Mouse (Mus musculus) gastrocnemius, postnatal 36 days (tissue): ENCODE measurements around the gene Ift172. TPM values are rescaled to one million over a fixed set of nuclear protein-coding genes. Genes with fewer than 3 reads are reported as not detected.

Experiments used
- DNase-seq, 2 experiments: peaks; one replicate each; pipeline ENCODE4 v3.0.0; 2022
- intact Hi-C: fragments of 180-260 bp; cut with DNase I; formaldehyde crosslinking; loops from one replicate; pipeline ENCODE4 v1.15.1; 2025
- total RNA-seq, 2 experiments: library from RNA; stranded (reverse); gene quantifications; 2 replicates each; pipeline ENCODE4 v1.2.3; 2021

The Ift172 gene
- total RNA-seq, 2 experiments from 2014 or later, result 20.3 to 26.3 TPM

- intact Hi-C loops, result no loop called here
- DNase-seq, result no peak
Measured at GRCm38 (mm10) chr5:31267686-31268085, 23.2 kb downstream of the Ift172 start.

GRCm38 (mm10) chr5:31266101-31266500 lies 24.8 kb downstream of the Ift172 start:
- DNase-seq, result no peak
- intact Hi-C loops, result no loop called here

GRCm38 (mm10) chr5:31257616-31258015 lies 33.3 kb downstream of the Ift172 start:
- DNase-seq, result no peak
- intact Hi-C loops, result no loop called here

- DNase-seq, result no peak
- intact Hi-C loops, result no loop called here
Measured at GRCm38 (mm10) chr5:31255971-31256370, 34.9 kb downstream of the Ift172 start.

- intact Hi-C loops, result no loop called here
- no peak for DNase-seq
Measured at GRCm38 (mm10) chr5:31255381-31255780, 35.5 kb downstream of the Ift172 start.

GRCm38 (mm10) chr5:31254901-31255300 lies 36.0 kb downstream of the Ift172 start:
- DNase-seq, result no peak
- intact Hi-C loops, result no loop called here

- DNase-seq, result peak in 1 of 2 experiments; percentile 20
- intact Hi-C loops, result no loop called here
Measured at GRCm38 (mm10) chr5:31254452-31254851, 36.5 kb downstream of the Ift172 start.

GRCm38 (mm10) chr5:31253806-31254205 lies 37.1 kb downstream of the Ift172 start:
- intact Hi-C loops, result no loop called here
- no peak for DNase-seq

- no peak for DNase-seq
- intact Hi-C loops, result no loop called here
Measured at GRCm38 (mm10) chr5:31252795-31253545, 37.9 kb downstream of the Ift172 start.

GRCm38 (mm10) chr5:31252151-31252550 lies 38.8 kb downstream of the Ift172 start:
- no peak for DNase-seq
- intact Hi-C loops, result no loop called here

GRCm38 (mm10) chr5:31251541-31252101 lies 39.3 kb downstream of the Ift172 start, which contains the start of gene Krtcap3:
TSS of gene Krtcap3 (plus strand) at chr5:31251691.
- intact Hi-C loops, result no loop called here
- DNase-seq, result no peak

GRCm38 (mm10) chr5:31250716-31251115 lies 40.2 kb downstream of the Ift172 start:
- DNase-seq, result no peak
- intact Hi-C loops, result no loop called here

GRCm38 (mm10) chr5:31242191-31242590 lies 48.7 kb downstream of the Ift172 start:
- intact Hi-C loops, result loop anchor here (5.0 kb wide), 1 partner anchor 45 kb away; no protein-coding TSS in a partner anchor
- DNase-seq, result no peak

- DNase-seq, result no peak
- intact Hi-C loops, result loop anchor here (2.0 to 5.0 kb wide), 2 partner anchors 21 to 46 kb away; partner anchors contain the start of gene Ppm1g
Measured at GRCm38 (mm10) chr5:31241522-31242034, 49.3 kb downstream of the Ift172 start.

GRCm38 (mm10) chr5:31240637-31241521 lies 50.0 kb downstream of the Ift172 start, which contains the start of the genes Nrbp1 and Gm9970:
TSS of gene Nrbp1 (plus strand) at chr5:31240864.
TSS of gene Gm9970 (minus strand) at chr5:31241232.
- intact Hi-C loops, result loop anchor here (2.0 to 5.0 kb wide), 2 partner anchors 20 to 46 kb away; partner anchors contain the start of gene Ppm1g
- DNase-seq, result peak; percentile 93 to 95

GRCm38 (mm10) chr5:31226641-31227040 lies 64.3 kb downstream of the Ift172 start:
- no peak for DNase-seq
- intact Hi-C loops, result no loop called here

GRCm38 (mm10) chr5:31222696-31223095 lies 68.2 kb downstream of the Ift172 start:
- no peak for DNase-seq
- intact Hi-C loops, result no loop called here

- intact Hi-C loops, result loop anchor here (2.0 kb wide), 1 partner anchor 19 kb away; the partner anchor contains the start of genes Gm9970 and Nrbp1
- DNase-seq, result no peak
Measured at GRCm38 (mm10) chr5:31221304-31221945, 69.5 kb downstream of the Ift172 start.

GRCm38 (mm10) chr5:31220448-31221303 lies 70.2 kb downstream of the Ift172 start, which contains the start of gene Ppm1g:
TSS of gene Ppm1g (minus strand) at chr5:31220687.
- DNase-seq, result peak; percentile 96 to 99
- intact Hi-C loops, result loop anchor here (2.0 kb wide), 1 partner anchor 20 kb away; the partner anchor contains the start of genes Gm9970 and Nrbp1
